Mouse (Mus musculus): Measurements from ENCODE around the gene Gm3250. TPM values are rescaled to one million over a fixed set of nuclear protein-coding genes. Genes with fewer than 3 reads are reported as not detected.
"Not testable (repeated sequence)": the region's sequence is repeated elsewhere in the genome, so short reads cannot be mapped to it uniquely, and the experiment has no call there.

The Gm3250 gene
- polyA plus RNA-seq, 2 experiments from 2014 or later = not detected

DNA sequence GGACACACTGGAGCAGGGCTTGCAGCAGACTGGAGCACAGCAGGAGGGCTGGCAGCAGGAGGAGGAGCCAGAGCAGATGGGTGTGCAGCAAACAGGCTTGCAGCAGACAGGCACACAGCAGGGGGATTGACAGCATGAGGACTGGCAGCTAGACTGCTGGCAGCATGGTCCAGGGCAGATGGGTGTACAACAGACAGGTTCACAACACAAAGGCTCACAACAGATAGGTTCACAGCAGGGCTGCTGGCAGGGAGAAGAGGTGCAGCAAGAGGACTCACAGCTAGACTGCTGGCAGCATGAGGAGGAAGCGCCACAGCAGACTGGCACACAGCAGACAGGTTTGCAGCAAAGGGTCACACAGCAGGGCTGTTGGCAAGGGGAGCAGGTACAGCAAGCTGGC, 31.7 kb downstream of the Gm3250 start:
- ATAC-seq = not testable (repeated sequence)

GRCm38 (mm10) chr10:77741924-77742688, 40.2 kb downstream of the Gm3250 start, which contains the start of gene Gm18596:
Gm18596 (minus strand) TSS chr10:77742638.
- not testable (repeated sequence) for ATAC-seq

GRCm38 (mm10) chr10:77738929-77739328, 43.4 kb downstream of the Gm3250 start:
- no peak for ATAC-seq

GRCm38 (mm10) chr10:77735928-77736327, 46.4 kb downstream of the Gm3250 start:
- no peak for ATAC-seq

Other genes with a start within 250 kb of the Gm3250 start
- gene Pttg1ip, start 200.8 kb downstream of the Gm3250 start, polyA plus RNA-seq (2017; shearing (Covaris generic)) = 10 to 100 TPM; 85.6 to 92.6 TPM
- 10 to 100 TPM; 75.5 to 83.8 TPM for gene Sumo3, start 176.4 kb downstream of the Gm3250 start, polyA plus RNA-seq (2017; shearing (Covaris generic))
- 1 to 10 TPM in 1 of 2 experiments, not detected in 1; 6.5 TPM for gene Gm49325, start 176.3 kb downstream of the Gm3250 start, polyA plus RNA-seq (2017; shearing (Covaris generic))
- gene Ube2g2, start 160.3 kb downstream of the Gm3250 start, polyA plus RNA-seq (2017; shearing (Covaris generic)) = 10 to 100 TPM; 36.5 to 39.3 TPM
- gene Tspear, start 96.0 kb downstream of the Gm3250 start, polyA plus RNA-seq (2017; shearing (Covaris generic)) = under 1 TPM; 0.38 to 0.40 TPM
- gene Gm19402, start 91.8 kb downstream of the Gm3250 start, polyA plus RNA-seq (2017; shearing (Covaris generic)) = not detected
- not detected for gene Gm9508, start 85.3 kb downstream of the Gm3250 start, polyA plus RNA-seq (2017; shearing (Covaris generic))
- gene Gm10272, start 75.9 kb downstream of the Gm3250 start, polyA plus RNA-seq (2017; shearing (Covaris generic)) = not detected
- not detected for gene Gm10024, start 71.1 kb downstream of the Gm3250 start, polyA plus RNA-seq (2017; shearing (Covaris generic))
- not detected for gene Gm10142, start 66.7 kb downstream of the Gm3250 start, polyA plus RNA-seq (2017; shearing (Covaris generic))
- not detected for gene Krtap12-1, start 61.9 kb downstream of the Gm3250 start, polyA plus RNA-seq (2017; shearing (Covaris generic))
- gene Gm10100, start 56.1 kb downstream of the Gm3250 start, polyA plus RNA-seq (2017; shearing (Covaris generic)) = not detected
- not detected for gene Gm18596, start 39.9 kb downstream of the Gm3250 start, polyA plus RNA-seq (2017; shearing (Covaris generic))
- not detected for gene Gm9736, start 31.2 kb downstream of the Gm3250 start, polyA plus RNA-seq (2017; shearing (Covaris generic))
- not detected for gene Gm3233, start 22.9 kb downstream of the Gm3250 start, polyA plus RNA-seq (2017; shearing (Covaris generic))
- gene Gm3238, start 11.2 kb downstream of the Gm3250 start, polyA plus RNA-seq (2017; shearing (Covaris generic)) = not detected
- not detected for gene Gm7138, start 5.6 kb downstream of the Gm3250 start, polyA plus RNA-seq (2017; shearing (Covaris generic))
- gene Gm7137, start 5.7 kb upstream of the Gm3250 start, polyA plus RNA-seq (2017; shearing (Covaris generic)) = not detected
- not detected for gene Gm9639, start 12.5 kb upstream of the Gm3250 start, polyA plus RNA-seq (2017; shearing (Covaris generic))
- gene Gm19668, start 16.6 kb upstream of the Gm3250 start, polyA plus RNA-seq (2017; shearing (Covaris generic)) = not detected
- not detected for gene Gm9507, start 29.3 kb upstream of the Gm3250 start, polyA plus RNA-seq (2017; shearing (Covaris generic))
- not detected for gene Gm2696, start 32.1 kb upstream of the Gm3250 start, polyA plus RNA-seq (2017; shearing (Covaris generic))
- not detected for gene Krtap10-4, start 44.6 kb upstream of the Gm3250 start, polyA plus RNA-seq (2017; shearing (Covaris generic))
- gene Krtap10-10, start 53.4 kb upstream of the Gm3250 start, polyA plus RNA-seq (2017; shearing (Covaris generic)) = not detected
- gene Gm36176, start 64.3 kb upstream of the Gm3250 start, polyA plus RNA-seq (2017; shearing (Covaris generic)) = not detected
- gene Gm10318, start 70.3 kb upstream of the Gm3250 start, polyA plus RNA-seq (2017; shearing (Covaris generic)) = not detected
- not detected for gene Gm3285, start 79.4 kb upstream of the Gm3250 start, polyA plus RNA-seq (2017; shearing (Covaris generic))
- not detected for gene Lrrc3, start 120.0 kb upstream of the Gm3250 start, polyA plus RNA-seq (2017; shearing (Covaris generic))
- under 1 TPM; 0.38 TPM for gene Trpm2, start 188.0 kb upstream of the Gm3250 start, polyA plus RNA-seq (2017; shearing (Covaris generic))
- gene 1810043G02Rik, start 196.0 kb upstream of the Gm3250 start, polyA plus RNA-seq (2017; shearing (Covaris generic)) = 10 to 100 TPM in 1 of 2 experiments, 1 to 10 TPM in 1; 7.1 to 11.1 TPM
- 10 to 100 TPM; 40.4 to 82.9 TPM for gene Pfkl, start 227.5 kb upstream of the Gm3250 start, polyA plus RNA-seq (2017; shearing (Covaris generic))

All from activated CD4-positive, CD25-positive, alpha-beta regulatory T cell, adult 4 months (primary cell).